Mouse (Mus musculus): Measurements from ENCODE around the gene Gm21637. TPM values are rescaled to one million over a fixed set of nuclear protein-coding genes. Genes with fewer than 3 reads are reported as not detected.
"Not testable (repeated sequence)": the region's sequence is repeated elsewhere in the genome, so short reads cannot be mapped to it uniquely, and the experiment has no call there.

Gm21637 gene
- total RNA-seq (2015) (not detected in 2 replicates), total RNA-seq (2017) (not detected in 2 replicates)

- ATAC-seq (ENCODE audit: poor library complexity, severe bottlenecking) = not testable (repeated sequence)
These were observed at the start of gene Gm21637 for GRCm38 (mm10) chrX:31961744-31962143. Gene Gm21637, plus strand, starts transcription at chrX:31962044.

Other genes with a start within 250 kb of the Gm21637 start
- gene Btbd35f25, start 244.9 kb upstream of the Gm21637 start, total RNA-seq (2015) = not detected in 2 replicates
- not detected in 2 replicates for gene Btbd35f25, start 244.9 kb upstream of the Gm21637 start, total RNA-seq (2017)
- not detected in 2 replicates for gene Btbd35f22, start 85.8 kb downstream of the Gm21637 start, total RNA-seq (2015)
- not detected in 2 replicates for gene Btbd35f22, start 85.8 kb downstream of the Gm21637 start, total RNA-seq (2017)

Data from megakaryocyte, adult 5-6 weeks (primary cell).